Mouse (Mus musculus) adrenal gland, postnatal 25 days (tissue): Measurements from ENCODE around the gene Trim37. TPM values are rescaled to one million over a fixed set of nuclear protein-coding genes. Genes with fewer than 3 reads are reported as not detected.
A peak's percentile ranks its signal among the peaks of the same experiment; 100 is the strongest.

Experiments used
- DNase-seq: peaks from one replicate; pipeline ENCODE4 v3.0.0; 2021; ENCODE audit warnings: mixed read lengths
- long read RNA-seq: library from polyadenylated mRNA; stranded (forward); transcript quantifications from one replicate; pipeline ENCODE4 v2.0.0, GENCODE M21; 2021
- total RNA-seq: library from RNA; stranded (reverse); gene quantifications from 2 replicates; pipeline ENCODE4 v1.2.3, GENCODE M21; 2021

The Trim37 gene
- total RNA-seq = 14.6 and 22.0 TPM in 2 replicates
- long read RNA-seq, full-length matches to known transcripts = 8 of 23 reads
- long read RNA-seq, partial matches to known transcripts = 2 of 23 reads
- long read RNA-seq, other reads (novel, unspliced or antisense) = 13 of 23 reads

DNA sequence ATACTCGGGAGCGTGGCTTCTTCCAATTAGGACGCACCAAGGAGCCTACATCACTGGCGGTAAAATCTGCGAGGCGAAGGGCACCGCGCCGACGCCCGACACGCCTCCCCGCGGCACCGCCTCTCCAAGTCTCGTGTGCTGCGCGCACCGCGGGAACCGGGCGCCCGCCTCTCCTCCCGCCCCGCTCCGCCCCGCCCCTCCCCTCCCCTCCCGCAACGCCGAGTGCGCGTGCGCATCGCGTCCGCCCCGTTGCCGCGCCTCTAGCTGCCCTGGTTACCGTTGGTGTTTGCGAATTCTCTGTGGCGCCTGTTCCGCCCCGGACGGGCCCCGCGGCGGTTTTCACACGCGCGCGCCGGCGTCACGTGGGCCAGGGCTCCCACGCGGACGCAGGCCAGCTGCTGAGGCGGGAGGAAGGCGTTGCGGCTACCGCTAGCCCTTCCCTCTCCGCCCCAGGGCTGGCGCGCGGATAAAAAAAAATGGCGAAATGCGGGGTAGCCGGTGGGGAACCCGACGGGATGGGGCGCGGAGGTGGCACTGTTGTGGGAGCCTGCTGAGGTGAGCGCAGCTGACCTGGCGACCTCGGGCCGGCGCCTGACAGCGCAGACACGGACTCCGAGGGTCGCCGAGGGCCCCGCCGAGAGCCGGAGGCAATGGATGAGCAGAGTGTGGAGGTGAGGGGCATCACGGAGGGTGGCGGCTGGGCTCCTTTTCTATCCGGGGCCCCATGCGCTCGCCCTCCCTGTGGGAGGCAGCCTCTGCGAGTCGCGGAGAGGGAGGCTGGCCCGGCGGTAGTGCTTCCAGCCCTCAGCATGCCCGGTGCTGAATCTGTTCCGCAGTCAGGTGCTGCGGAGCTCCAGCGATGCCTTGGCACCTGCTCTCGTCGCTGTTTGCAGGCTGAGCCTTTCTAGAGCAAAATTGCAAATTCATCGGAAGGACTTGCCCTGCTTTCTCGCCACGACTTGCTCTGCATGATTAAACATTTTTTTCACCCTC lies at the start of gene Trim37:
Trim37 (plus strand) TSS at position 254 of the 993 bp plus-strand sequence.
- peak; percentile 88 for DNase-seq

- DNase-seq = no peak
Measured at GRCm38 (mm10) chr11:87083712-87084111, 43.2 kb upstream of the Trim37 start.

GRCm38 (mm10) chr11:87085461-87085860 lies 41.4 kb upstream of the Trim37 start:
- DNase-seq = no peak

- peak; percentile 79 for DNase-seq
Measured at GRCm38 (mm10) chr11:87086290-87086984, 40.4 kb upstream of the Trim37 start, which contains the start of gene Smg8. TSS of gene Smg8 (minus strand) at chr11:87086774.

- no peak for DNase-seq
Measured at GRCm38 (mm10) chr11:87087142-87087541, 39.7 kb upstream of the Trim37 start.

DNA sequence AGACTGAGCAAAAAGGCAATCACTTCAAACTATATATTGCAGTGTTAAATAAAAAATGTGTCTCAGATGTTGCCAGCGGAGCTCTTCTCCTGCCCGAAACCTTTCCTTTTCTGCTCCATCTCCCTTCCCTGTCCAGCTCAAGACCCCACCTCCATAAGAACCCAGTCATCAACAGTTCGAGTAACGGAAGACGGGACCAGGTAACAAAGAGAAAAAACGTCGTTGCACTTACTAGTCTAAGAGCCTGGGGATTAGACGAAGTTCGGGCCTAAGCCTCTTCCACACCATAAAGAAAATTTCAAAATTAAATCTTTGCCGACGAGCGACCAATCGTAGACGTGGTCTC lies 18.5 kb upstream of the Trim37 start, which contains the start of gene Prr11:
Prr11 (minus strand) TSS at position 300 of the 346 bp plus-strand sequence.
- no peak for DNase-seq

- DNase-seq = peak; percentile 94
Measured at GRCm38 (mm10) chr11:87108755-87109518, 17.9 kb upstream of the Trim37 start, which contains the start of gene Ska2. TSS of gene Ska2 (plus strand) at chr11:87109234.

- DNase-seq = peak; percentile 26
Measured at GRCm38 (mm10) chr11:87109519-87110171, 17.2 kb upstream of the Trim37 start.

DNA sequence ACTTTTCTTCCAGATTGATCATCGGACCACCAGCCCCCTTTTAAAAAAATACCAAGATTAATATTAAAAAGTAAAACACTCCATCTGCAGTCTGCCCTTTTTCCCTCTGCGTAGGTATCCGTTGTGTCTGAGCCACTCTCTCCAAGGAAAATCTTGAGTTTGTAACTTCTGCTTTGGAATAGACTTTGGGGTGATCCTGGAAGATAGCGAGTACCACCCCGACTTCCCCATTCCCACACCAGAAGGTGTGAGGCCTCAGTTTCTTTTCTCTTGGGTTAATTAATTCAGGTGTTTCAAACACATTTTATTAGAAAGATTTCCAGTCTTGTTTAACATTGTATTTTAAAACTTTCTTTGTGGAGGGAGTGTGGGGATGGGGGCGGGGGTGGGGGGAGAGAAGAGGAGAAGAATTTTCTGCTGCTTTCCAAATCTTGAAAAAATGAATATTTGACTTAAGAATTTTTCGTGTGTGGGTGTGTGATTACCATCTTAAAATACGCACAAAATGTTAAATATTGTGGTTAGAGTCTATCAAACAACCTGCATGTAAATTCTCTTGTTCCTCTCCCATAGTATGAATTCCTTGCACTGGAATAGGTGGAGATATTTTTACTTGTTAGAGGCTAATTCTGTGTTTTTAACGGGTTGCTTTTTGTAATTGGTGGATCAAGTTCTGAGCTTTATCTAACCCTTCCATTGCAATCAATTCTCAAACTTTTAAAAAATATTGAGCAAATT lies 16.5 kb upstream of the Trim37 start:
- DNase-seq = no peak

- no peak for DNase-seq
Measured at GRCm38 (mm10) chr11:87121864-87122263, 5.0 kb upstream of the Trim37 start.

DNA sequence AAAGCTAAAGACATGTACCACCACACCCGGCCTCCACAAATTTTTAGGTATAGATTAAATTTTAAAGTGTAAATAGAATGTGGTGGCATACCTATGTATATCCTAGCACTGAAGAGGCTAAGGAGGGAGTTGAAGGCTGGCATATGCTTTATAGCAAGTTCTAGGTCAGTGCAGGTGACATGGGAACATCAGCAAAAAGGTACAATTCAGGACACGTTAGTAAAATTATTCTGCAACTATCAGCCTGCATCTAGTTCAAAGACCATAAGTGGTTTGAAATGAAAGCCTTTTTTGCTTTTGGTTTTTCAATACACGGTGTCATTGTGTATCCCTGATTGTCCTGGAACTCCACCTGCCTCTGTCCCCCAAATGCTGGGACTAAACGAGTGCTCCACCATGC lies 1.3 kb upstream of the Trim37 start:
- DNase-seq = no peak

- DNase-seq = no peak
Measured at GRCm38 (mm10) chr11:87126281-87126823, 525 bp upstream of the Trim37 start.

DNA sequence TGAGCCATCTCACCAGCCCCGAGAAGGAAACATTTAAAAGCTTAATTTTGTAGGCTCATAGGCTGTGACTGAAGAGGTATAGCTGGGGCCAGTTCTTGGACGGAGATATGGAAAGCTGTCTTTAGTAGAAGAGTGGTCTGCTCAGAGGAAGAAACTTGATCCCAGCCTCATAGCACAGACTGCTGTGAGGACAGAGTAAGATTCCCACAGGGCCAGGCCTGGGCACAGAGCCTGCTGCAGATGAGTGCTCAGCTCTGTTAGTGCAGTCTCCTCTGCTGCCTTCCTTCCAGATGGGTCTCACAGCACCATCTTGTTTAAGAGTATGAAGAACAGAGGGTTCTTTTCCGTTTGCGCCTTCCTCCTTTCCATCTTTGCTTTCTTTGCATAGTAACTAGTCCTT lies 9.4 kb downstream of the Trim37 start:
- no peak for DNase-seq

DNA sequence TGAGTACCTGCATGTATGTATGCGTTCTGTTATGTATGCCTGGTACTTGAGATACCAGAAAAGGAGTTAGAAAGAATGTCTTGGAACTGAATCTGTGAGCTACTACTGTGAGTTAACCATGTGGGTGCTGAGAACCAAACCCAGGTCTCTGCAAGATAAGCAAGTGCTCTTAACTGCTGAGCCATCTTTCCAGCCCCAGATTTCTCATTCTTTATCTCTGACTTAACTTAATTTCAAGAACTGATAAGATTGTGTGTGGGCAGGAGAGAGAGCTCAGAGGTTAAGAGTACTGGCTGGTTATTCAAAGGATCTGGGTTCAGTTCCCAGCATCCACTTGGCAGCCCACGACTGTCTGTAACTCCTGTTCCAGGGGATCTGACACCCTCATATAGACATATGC lies 31.1 kb downstream of the Trim37 start:
- DNase-seq = no peak

DNA sequence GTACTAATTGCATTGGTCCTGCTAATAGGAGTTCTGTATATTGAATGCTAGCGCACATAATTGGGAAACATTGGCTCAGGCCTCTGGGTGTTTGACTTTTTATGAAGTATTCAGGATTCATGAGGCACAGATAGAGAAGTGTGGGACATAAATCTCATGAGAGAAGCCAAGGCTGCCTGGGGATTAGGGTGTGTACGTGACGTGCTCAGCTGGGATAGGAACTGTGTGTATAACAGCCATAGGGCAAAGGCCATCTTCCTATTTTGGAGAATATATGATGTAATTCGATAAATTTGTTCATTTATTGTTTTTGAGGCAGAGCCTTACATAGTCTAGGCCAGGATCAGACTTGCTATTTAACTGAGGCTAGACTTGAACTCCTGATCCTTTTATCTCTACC lies 35.8 kb downstream of the Trim37 start:
- DNase-seq = no peak

DNA sequence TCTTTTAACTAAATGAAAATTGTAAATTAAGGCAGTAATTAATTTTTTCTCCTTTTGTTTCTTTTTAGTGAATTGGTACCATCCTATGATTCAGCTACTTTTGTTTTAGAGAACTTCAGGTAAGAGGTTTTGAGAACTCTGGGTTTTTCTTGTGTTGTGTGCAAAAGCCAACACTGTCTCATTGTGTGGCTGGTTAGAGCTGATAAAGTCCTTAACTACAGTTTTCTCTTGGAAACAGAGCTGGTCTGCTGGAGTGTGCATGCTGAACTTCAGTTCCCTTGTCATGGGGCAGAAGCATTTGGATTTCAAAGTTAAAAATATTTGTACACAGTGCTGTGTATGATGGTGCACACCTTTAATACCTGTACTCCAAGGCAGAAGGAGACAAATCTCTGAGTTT lies 36.9 kb downstream of the Trim37 start:
- DNase-seq = no peak

GRCm38 (mm10) chr11:87173625-87174024 lies 46.7 kb downstream of the Trim37 start:
- no peak for DNase-seq

- DNase-seq = no peak
Measured at GRCm38 (mm10) chr11:87175031-87175430, 48.2 kb downstream of the Trim37 start.

DNA sequence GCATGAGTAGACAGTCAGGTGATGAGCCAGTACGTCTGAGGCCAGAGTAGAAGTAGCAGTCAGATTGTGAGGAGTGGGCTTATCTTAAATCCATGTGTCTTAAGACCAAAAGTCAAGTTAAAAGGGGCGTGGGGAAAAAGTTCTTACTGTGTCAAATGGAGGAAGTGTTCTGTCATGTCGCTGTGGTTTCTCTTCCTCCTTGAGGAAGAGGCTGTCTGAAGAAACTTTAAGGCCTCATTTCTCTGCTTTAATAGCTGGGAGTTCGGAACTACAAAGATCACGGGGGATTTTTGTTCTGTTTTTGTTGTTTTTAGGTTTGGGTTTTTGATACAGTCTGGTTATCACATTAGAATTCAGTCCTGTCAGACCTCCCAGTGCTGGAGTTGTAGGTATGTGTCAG lies 85.4 kb downstream of the Trim37 start:
- DNase-seq = no peak

- no peak for DNase-seq
Measured at GRCm38 (mm10) chr11:87222686-87223085, 95.8 kb downstream of the Trim37 start.

DNA sequence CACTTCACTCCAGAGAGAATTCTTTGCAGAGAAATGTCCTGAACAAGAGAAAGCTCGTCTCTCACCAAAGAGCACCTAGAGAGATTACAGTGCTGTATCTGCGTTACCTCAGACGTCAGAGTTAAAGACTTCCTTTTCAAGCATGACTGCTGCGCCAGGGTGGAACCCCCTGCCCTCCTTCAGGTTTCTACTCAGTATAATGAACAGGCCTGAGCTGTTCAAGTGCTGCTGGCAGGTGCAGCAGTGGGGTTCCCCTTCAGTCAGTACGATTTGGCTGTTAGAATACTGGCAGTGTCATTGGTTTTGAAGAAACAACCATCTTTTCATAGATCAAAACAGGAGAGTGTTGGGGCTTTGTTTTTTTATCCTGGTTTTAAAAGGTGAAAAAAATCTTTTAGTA lies 100.2 kb downstream of the Trim37 start:
- no peak for DNase-seq
